In the genomic region with DNA sequence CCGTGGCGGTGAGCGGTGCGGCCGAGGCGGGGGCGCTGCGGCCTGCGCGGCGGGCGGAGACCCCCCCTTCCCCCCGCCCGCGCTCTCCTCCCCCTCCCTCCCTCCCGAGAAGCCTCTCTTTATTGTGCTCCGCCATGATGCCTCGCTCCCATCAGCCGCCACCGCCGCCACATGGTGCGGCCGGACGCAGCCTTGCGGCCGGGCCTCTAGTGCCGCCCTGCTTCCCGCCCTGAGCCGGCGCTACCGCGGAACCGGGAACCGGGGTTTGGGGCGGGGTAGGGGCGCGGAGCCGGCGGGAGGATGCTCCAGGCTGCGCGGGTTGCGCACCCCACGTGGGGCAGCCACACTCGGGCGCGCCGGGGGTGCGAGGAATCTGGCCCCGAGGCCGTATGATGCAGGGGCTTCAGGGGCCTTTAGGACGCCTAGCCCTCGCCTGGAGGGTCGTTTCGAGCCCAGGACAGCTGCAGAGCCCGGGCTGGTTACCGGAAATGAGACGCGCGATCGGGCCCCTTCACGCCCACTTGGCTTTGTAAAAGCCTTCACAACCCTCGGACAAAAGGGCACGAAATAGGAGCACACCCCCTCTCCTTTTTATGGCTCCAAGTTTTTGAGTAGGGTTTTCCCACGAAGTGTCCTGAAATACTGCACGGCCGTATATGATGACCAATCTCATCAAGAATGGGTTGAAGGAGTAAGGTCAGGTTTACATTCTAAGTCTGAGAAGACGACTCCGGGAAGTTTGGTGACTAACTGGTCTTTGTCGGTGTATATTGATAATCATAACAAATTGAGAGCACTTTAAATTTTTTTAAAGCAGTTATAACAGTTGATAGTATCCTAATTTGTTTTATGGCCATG, we compare ENCODE assay signal across 8 mouse cellular contexts. TPM values are rescaled to one million over a fixed set of nuclear protein-coding genes. Genes with fewer than 3 reads are reported as not detected.
DNase-seq lines count a peak whose midpoint lies in the region; ATAC-seq lines count a peak whose summit lies in the region.

No protein-coding gene starts in this region.

- intact Hi-C loops in left cerebral cortex, postnatal 25 days (cut with DNase I): loop anchor here (2.0 to 5.0 kb wide), 3 partner anchors 18 to 296 kb away; a partner anchor contains a TSS

- peak; percentile 68 for DNase-seq in ZHBTc4 (ENCODE audit: low read depth, low spot score)
- peak; percentile 53 for DNase-seq in embryonic facial prominence, embryonic 14.5 days (ENCODE audit: low spot score)
- DNase-seq in heart, postnatal 4 days: peak; percentile 63
- DNase-seq in left cerebral cortex, postnatal 25 days (ENCODE audit: low spot score in 2 of 2): peak; percentile 43 to 49
- peak; percentile 94 for DNase-seq in midbrain, embryonic 11.5 days (ENCODE audit: low spot score, missing footprints)
- peak; percentile 25 to 45 for DNase-seq in spleen, postnatal 14 days (ENCODE audit: low spot score in 2 of 2)
- DNase-seq in frontal cortex, postnatal 25 days (ENCODE audit: low spot score in 2 of 2): no peak

- no peaks in the 10 kb centered on the region for H3K9me3 ChIP-seq in embryonic facial prominence, embryonic 14.5 days (ENCODE audit: control insufficient read depth, low read length)
- no peaks in the 10 kb centered on the region for H3K9me3 ChIP-seq in midbrain, embryonic 11.5 days (ENCODE audit: control insufficient read depth, low read length)

- ATAC-seq in CD4-positive, CD25-positive, alpha-beta regulatory T cell, adult 4 months: peak; percentile 8
- peak; percentile 7 for ATAC-seq in embryonic facial prominence, embryonic 14.5 days (ENCODE audit: low read depth)
- ATAC-seq in midbrain, embryonic 11.5 days (ENCODE audit: low FRiP score): peak; percentile 15

- under 1% methylated on average over 32 of the region's 69 CpGs for WGBS in embryonic facial prominence, embryonic 14.5 days
- under 1% methylated on average over 58 of the region's 69 CpGs for WGBS in midbrain, embryonic 11.5 days

- peaks cover 27% of the 10 kb centered on the region for H3K4me1 ChIP-seq in embryonic facial prominence, embryonic 14.5 days (ENCODE audit: control insufficient read depth, insufficient read depth, low read length)
- peaks cover 28% of the 10 kb centered on the region for H3K4me1 ChIP-seq in midbrain, embryonic 11.5 days (ENCODE audit: control insufficient read depth, insufficient read depth, low read length)

- no peaks in the 10 kb centered on the region for H3K27me3 ChIP-seq in embryonic facial prominence, embryonic 14.5 days (replicated peaks; ENCODE audit: control insufficient read depth, insufficient read depth, low read length)
- no peaks in the 10 kb centered on the region for H3K27me3 ChIP-seq in midbrain, embryonic 11.5 days (ENCODE audit: control insufficient read depth, insufficient read depth, low read length)

- peaks cover 36% of the 10 kb centered on the region for H3K36me3 ChIP-seq in embryonic facial prominence, embryonic 14.5 days (ENCODE audit: control insufficient read depth, insufficient read depth, low read length)
- peaks cover 11% of the 10 kb centered on the region; the same call in 1 of the 2 replicates for H3K36me3 ChIP-seq in midbrain, embryonic 11.5 days (ENCODE audit: control insufficient read depth, insufficient read depth, low read length)

- H3K4me3 ChIP-seq in embryonic facial prominence, embryonic 14.5 days (ENCODE audit: low read depth, low read length): peak overlapping the region; percentile 93
- H3K4me3 ChIP-seq in midbrain, embryonic 11.5 days (ENCODE audit: low read depth, low read length): peak overlapping the region; percentile 100

- peak overlapping the region; percentile 99 for H3K27ac ChIP-seq in embryonic facial prominence, embryonic 14.5 days (replicated peaks; ENCODE audit: low read depth, low read length)
- H3K27ac ChIP-seq in midbrain, embryonic 11.5 days (ENCODE audit: low read depth, low read length): peak overlapping the region; percentile 99

- H3K9ac ChIP-seq in embryonic facial prominence, embryonic 14.5 days (ENCODE audit: low read depth, low read length): peak overlapping the region; percentile 99
- peak overlapping the region; percentile 100 for H3K9ac ChIP-seq in midbrain, embryonic 11.5 days (ENCODE audit: low read length)

- peak overlapping the region; percentile 77 for H3K4me2 ChIP-seq in embryonic facial prominence, embryonic 14.5 days (ENCODE audit: low read depth, low read length)
- H3K4me2 ChIP-seq in midbrain, embryonic 11.5 days: peak overlapping the region; percentile 64

RNA-seq across cellular contexts. Expression of a gene that starts 10.1 kb away (rescaled TPM):
- 100 to 1,000 TPM; 362 to 387 TPM for polyA plus RNA-seq in CD4-positive, CD25-positive, alpha-beta regulatory T cell, adult 4 months (2017; shearing (Covaris generic))
- 351 and 393 TPM in 2 replicates for polyA plus RNA-seq in embryonic facial prominence, embryonic 14.5 days (2014; fragmentation: Nextera tagmentation; extraction: Ambion mirVana)
- 100 to 1,000 TPM; 174 to 185 TPM for total RNA-seq in heart, postnatal 4 days (2021)
- 100 to 1,000 TPM; 186 to 193 TPM for total RNA-seq in left cerebral cortex, postnatal 25 days (2021)
- polyA plus RNA-seq in midbrain, embryonic 11.5 days (2014; fragmentation: Nextera tagmentation; extraction: Ambion mirVana): 741 and 754 TPM in 2 replicates

RNA-seq across cellular contexts. Expression of a gene that starts 10.2 kb away (rescaled TPM):
- polyA plus RNA-seq in CD4-positive, CD25-positive, alpha-beta regulatory T cell, adult 4 months (2017; shearing (Covaris generic)): under 1 TPM; 0.16 to 0.48 TPM
- polyA plus RNA-seq in embryonic facial prominence, embryonic 14.5 days (2014; fragmentation: Nextera tagmentation; extraction: Ambion mirVana): 5.6 and 7.6 TPM in 2 replicates
- 10 to 100 TPM; 15.3 to 17.9 TPM for total RNA-seq in heart, postnatal 4 days (2021)
- total RNA-seq in left cerebral cortex, postnatal 25 days (2021): 1 to 10 TPM; 1.6 to 2.4 TPM
- 6.4 and 8.4 TPM in 2 replicates for polyA plus RNA-seq in midbrain, embryonic 11.5 days (2014; fragmentation: Nextera tagmentation; extraction: Ambion mirVana)

RNA-seq across cellular contexts. Expression of a gene that starts 18.6 kb away (rescaled TPM):
- polyA plus RNA-seq in CD4-positive, CD25-positive, alpha-beta regulatory T cell, adult 4 months (2017; shearing (Covaris generic)): 1 to 10 TPM; 1.5 to 2.0 TPM
- polyA plus RNA-seq in embryonic facial prominence, embryonic 14.5 days (2014; fragmentation: Nextera tagmentation; extraction: Ambion mirVana): 29.0 and 33.7 TPM in 2 replicates
- total RNA-seq in heart, postnatal 4 days (2021): 10 to 100 TPM; 15.2 to 15.8 TPM
- 10 to 100 TPM; 37.4 to 37.9 TPM for total RNA-seq in left cerebral cortex, postnatal 25 days (2021)
- 25.5 and 25.9 TPM in 2 replicates for polyA plus RNA-seq in midbrain, embryonic 11.5 days (2014; fragmentation: Nextera tagmentation; extraction: Ambion mirVana)

RNA-seq across cellular contexts. Expression of a gene that starts 26.2 kb away (rescaled TPM):
- polyA plus RNA-seq in CD4-positive, CD25-positive, alpha-beta regulatory T cell, adult 4 months (2017; shearing (Covaris generic)): 10 to 100 TPM; 32.3 to 44.9 TPM
- polyA plus RNA-seq in embryonic facial prominence, embryonic 14.5 days (2014; fragmentation: Nextera tagmentation; extraction: Ambion mirVana): 26.1 and 28.9 TPM in 2 replicates
- 10 to 100 TPM in 1 of 2 experiments, 1 to 10 TPM in 1; 7.8 to 10.6 TPM for total RNA-seq in heart, postnatal 4 days (2021)
- total RNA-seq in left cerebral cortex, postnatal 25 days (2021): 1 to 10 TPM; 8.5 to 8.8 TPM
- polyA plus RNA-seq in midbrain, embryonic 11.5 days (2014; fragmentation: Nextera tagmentation; extraction: Ambion mirVana): 28.0 and 30.6 TPM in 2 replicates

RNA-seq across cellular contexts. Expression of a gene that starts 57.1 kb away (rescaled TPM):
- polyA plus RNA-seq in CD4-positive, CD25-positive, alpha-beta regulatory T cell, adult 4 months (2017; shearing (Covaris generic)): 10 to 100 TPM; 18.5 to 25.5 TPM
- polyA plus RNA-seq in embryonic facial prominence, embryonic 14.5 days (2014; fragmentation: Nextera tagmentation; extraction: Ambion mirVana): 7.9 and 8.3 TPM in 2 replicates
- 10 to 100 TPM; 24.3 to 24.9 TPM for total RNA-seq in heart, postnatal 4 days (2021)
- total RNA-seq in left cerebral cortex, postnatal 25 days (2021): 100 to 1,000 TPM; 152 TPM
- 5.1 and 6.0 TPM in 2 replicates for polyA plus RNA-seq in midbrain, embryonic 11.5 days (2014; fragmentation: Nextera tagmentation; extraction: Ambion mirVana)

Comparison
In these comparisons a context has a peak if more than half of its experiments do, and no peak if none do; other contexts are left out.
1. DNase-seq: peak in ZHBTc4 (single experiment), embryonic facial prominence, embryonic 14.5 days (single experiment), heart, postnatal 4 days (single experiment), left cerebral cortex, postnatal 25 days (2 of 2), midbrain, embryonic 11.5 days (single experiment) and spleen, postnatal 14 days (2 of 2); none in frontal cortex, postnatal 25 days (0 of 2).
2. Peak in every context shown above with its lines, with median percentiles within 50 percentile points of each other: ATAC-seq.